Mouse (Mus musculus) liver, adult 2 months (tissue): ENCODE results near the gene Mmp24.

Source experiments
- CTCF ChIP-seq: fragments of 200-500 bp; IDR thresholded peaks from 2 replicates; pipeline ENCODE4 v1.5.1; 2011; ENCODE audit warnings: low read depth, low read length, control low read depth
- POLR2A ChIP-seq: fragments of 200-500 bp; IDR thresholded peaks from 2 replicates; pipeline ENCODE4 v1.6.1; 2011; ENCODE audit warnings: low read length, control low read depth; ENCODE audit not compliant: insufficient read depth; ENCODE audit errors: extremely low read depth

DNA sequence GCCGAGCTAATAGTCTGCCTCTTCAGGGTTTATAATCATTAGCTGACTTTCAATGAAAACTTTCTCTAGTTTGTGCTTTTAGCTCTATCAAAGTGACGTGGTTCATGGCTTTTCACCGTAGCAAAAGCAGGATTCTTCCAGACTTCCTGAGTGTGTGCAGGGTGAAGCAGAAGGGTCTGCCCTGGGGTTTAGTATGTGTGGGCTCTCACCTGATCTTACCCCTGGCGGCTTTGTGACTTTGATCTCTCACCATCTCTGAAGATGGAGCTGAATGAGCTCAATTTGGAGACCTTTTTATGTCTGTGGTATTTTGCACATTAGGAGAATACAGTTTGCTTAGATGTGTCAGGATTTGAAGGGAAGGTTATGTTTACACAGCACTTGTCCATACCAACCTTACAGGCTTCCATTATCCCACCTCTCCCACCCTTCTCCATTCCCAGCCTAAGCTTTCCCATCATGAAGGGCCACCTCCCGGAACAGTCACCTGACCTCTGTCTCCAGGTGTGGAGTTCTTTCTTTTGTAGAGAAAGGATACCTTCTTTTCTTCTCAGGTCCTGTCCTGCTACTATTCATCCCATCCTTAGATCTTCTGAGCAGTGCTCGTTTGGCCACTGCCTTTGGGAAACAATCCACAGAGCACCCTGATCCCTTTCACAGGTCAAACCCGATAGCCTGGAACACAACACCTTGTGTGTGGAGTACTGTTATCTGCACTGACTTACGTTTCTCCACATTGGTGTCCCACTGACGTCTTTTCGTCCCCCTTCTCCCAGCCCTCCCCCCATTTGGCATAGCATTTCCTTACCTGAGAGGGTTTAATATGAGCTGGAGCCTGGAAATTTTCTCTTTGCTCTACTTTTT, 1.9 kb downstream of the Mmp24 start:
- TF ChIP-seq POLR2A (no peak), CTCF (no peak)
